Mouse (Mus musculus) heart, postnatal 14 days (tissue): ENCODE data around the gene Mgat5b. TPM values are rescaled to one million over a fixed set of nuclear protein-coding genes. Genes with fewer than 3 reads are reported as not detected.

Experiments
- DNase-seq, 2 experiments: peaks; one replicate each; pipeline ENCODE4 v3.0.0; 2021 to 2022
- intact Hi-C: fragments of 180-260 bp; cut with DNase I; formaldehyde crosslinking; loops from one replicate; pipeline ENCODE4 v1.15.1; 2025
- total RNA-seq, 2 experiments: library from RNA; stranded (reverse); gene quantifications; 2 replicates each; pipeline ENCODE4 v1.2.3; 2021

Mgat5b gene
- total RNA-seq, 2 experiments from 2014 or later: 0.12 to 0.26 TPM

- DNase-seq: no peak
- intact Hi-C loops: no loop called here
Measured at GRCm38 (mm10) chr11:117027681-117028080, 109.0 kb downstream of the Mgat5b start.

GRCm38 (mm10) chr11:117028861-117029568 is 110.4 kb downstream of the Mgat5b start:
- intact Hi-C loops: no loop called here
- no peak for DNase-seq

GRCm38 (mm10) chr11:117029569-117029955 is 110.9 kb downstream of the Mgat5b start:
- intact Hi-C loops: no loop called here
- DNase-seq: no peak

GRCm38 (mm10) chr11:117030018-117030417 is 111.4 kb downstream of the Mgat5b start:
- intact Hi-C loops: no loop called here
- DNase-seq: no peak

GRCm38 (mm10) chr11:117030471-117031101 is 111.9 kb downstream of the Mgat5b start:
- intact Hi-C loops: no loop called here
- DNase-seq: no peak

GRCm38 (mm10) chr11:117031249-117031648 is 112.6 kb downstream of the Mgat5b start:
- intact Hi-C loops: no loop called here
- no peak for DNase-seq

GRCm38 (mm10) chr11:117035661-117036336 is 117.1 kb downstream of the Mgat5b start:
- intact Hi-C loops: no loop called here
- no peak for DNase-seq

Other genes starting within 250 kb of the Mgat5b start
- gene St6galnac1, start 143.4 kb upstream of the Mgat5b start, total RNA-seq: not detected
- 10 to 100 TPM; 27.7 to 32.1 TPM for gene Mxra7, start 90.8 kb upstream of the Mgat5b start, total RNA-seq
- 10 to 100 TPM; 37.3 to 37.8 TPM for gene Mettl23, start 75.6 kb upstream of the Mgat5b start, total RNA-seq
- 10 to 100 TPM; 34.4 to 37.3 TPM for gene Jmjd6, start 75.4 kb upstream of the Mgat5b start, total RNA-seq
- 10 to 100 TPM; 39.8 to 40.4 TPM for gene Mfsd11, start 66.4 kb upstream of the Mgat5b start, total RNA-seq
- 100 to 1,000 TPM; 125 to 133 TPM for gene Srsf2, start 65.8 kb upstream of the Mgat5b start, total RNA-seq
- 10 to 100 TPM; 89.1 to 92.0 TPM for gene Sec14l1, start 196.3 kb downstream of the Mgat5b start, total RNA-seq